Mouse (Mus musculus): ENCODE measurements around the gene Nob1. TPM values are rescaled to one million over a fixed set of nuclear protein-coding genes. Genes with fewer than 3 reads are reported as not detected.

The Nob1 gene
- polyA plus RNA-seq, 1 experiment from 2014 or later: 102 TPM

DNA sequence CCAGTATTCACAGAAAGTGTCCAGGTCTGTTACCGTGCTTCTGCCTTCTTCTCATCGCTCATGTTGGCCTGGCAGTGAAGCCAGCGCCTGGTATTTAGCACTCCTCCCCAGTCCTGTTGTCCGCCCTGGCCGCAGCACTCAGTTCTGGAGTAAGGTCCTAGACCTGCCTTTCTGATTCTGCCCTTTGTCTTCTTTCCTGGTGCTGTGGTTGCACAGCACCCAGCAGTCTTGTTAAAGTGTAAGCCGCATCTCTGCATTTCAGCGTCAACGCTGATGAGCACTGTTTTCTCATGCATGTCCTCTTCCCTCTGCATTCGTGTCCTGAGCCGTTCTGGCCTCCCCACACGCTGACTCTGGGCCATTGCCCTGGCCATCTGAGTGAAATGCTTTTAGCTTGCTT, 28.5 kb upstream of the Nob1 start:
- no peak overlapping the region for H3K4me3 ChIP-seq (replicated peaks)
- no peak overlapping the region for H3K27ac ChIP-seq
- WGBS: 94% methylated on average over 11 of the region's 11 CpGs
- no peak overlapping the region for H3K9ac ChIP-seq (replicated peaks)
- no peaks in the 10 kb centered on the region for H3K27me3 ChIP-seq
- no peaks in the 10 kb centered on the region for H3K9me3 ChIP-seq
- peaks cover 24% of the 10 kb centered on the region for H3K4me1 ChIP-seq (replicated peaks)
- no peak for ATAC-seq (ENCODE audit: insufficient number of reproducible peaks, insufficient read depth, low FRiP score, low TSS enrichment, low read depth)
- peaks cover 28% of the 10 kb centered on the region for H3K36me3 ChIP-seq
- H3K4me2 ChIP-seq: no peak overlapping the region

DNA sequence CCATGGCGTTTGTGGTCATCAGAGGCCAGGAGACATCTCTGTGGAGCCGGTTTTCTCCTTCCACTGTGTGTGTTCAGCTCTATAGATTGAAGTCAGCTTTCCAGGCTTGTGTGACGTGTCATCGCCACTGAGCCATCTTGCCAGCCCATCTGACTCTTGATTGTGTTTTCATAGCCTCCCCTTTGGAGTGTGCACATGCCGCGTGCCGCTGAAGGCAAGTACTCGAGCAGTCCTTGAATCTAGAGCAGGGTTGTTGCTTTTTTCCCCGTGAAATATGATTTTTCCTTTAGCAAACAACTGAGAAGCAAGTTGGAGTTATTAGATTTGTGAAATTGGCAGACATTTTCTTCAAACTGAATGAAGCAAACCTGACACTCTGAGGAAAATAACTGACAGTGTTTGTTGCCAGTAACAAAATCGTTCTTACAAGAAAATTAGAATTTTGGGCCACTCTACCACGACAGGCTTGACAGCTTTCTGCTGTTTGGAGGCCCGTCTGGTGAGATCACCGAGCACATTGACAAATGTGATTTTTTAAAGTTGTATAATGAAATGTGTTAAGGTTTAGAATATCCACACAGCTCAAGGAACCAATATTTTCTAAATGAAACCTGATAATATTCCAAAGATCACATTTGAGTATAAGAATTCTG, 26.7 kb upstream of the Nob1 start:
- Histone ChIP-seq H3K27ac (no peak overlapping the region), H3K4me2 (no peak overlapping the region), H3K27me3 (no peaks in the 10 kb centered on the region), H3K9ac (replicated peaks) (no peak overlapping the region), H3K36me3 (peaks cover 17% of the 10 kb centered on the region), H3K4me3 (replicated peaks) (no peak overlapping the region), H3K9me3 (no peaks in the 10 kb centered on the region), H3K4me1 (replicated peaks) (peaks cover 25% of the 10 kb centered on the region)
- ATAC-seq (ENCODE audit: insufficient number of reproducible peaks, insufficient read depth, low FRiP score, low TSS enrichment, low read depth): no peak
- 91% methylated on average over 13 of the region's 13 CpGs for WGBS

DNA sequence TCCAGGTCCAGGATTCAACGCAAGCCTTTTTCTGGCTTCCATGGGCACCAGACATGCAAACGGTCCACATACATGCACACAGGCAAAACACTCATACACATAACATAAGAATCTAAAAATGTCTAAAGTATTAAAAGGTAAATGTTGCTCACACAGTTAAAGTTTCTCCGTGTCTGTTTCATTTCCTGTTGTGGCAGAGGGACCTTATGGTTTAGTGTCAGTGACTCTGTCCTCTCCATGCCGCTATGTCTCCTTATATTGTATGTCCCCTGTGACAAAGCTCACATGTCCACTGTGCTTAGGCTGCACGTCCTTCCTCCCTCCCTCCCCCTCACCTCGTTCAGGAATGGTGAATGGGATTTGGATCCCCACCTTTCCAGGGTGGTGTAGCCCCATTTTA, 24.8 kb upstream of the Nob1 start:
- no peaks in the 10 kb centered on the region for H3K9me3 ChIP-seq
- H3K4me1 ChIP-seq (replicated peaks): peaks cover 17% of the 10 kb centered on the region
- no peak overlapping the region for H3K4me3 ChIP-seq (replicated peaks)
- WGBS: 80% methylated on average over 6 of the region's 6 CpGs
- no peak overlapping the region for H3K9ac ChIP-seq (replicated peaks)
- no peaks in the 10 kb centered on the region for H3K27me3 ChIP-seq
- H3K4me2 ChIP-seq: no peak overlapping the region
- peaks cover 17% of the 10 kb centered on the region for H3K36me3 ChIP-seq
- no peak for ATAC-seq (ENCODE audit: insufficient number of reproducible peaks, insufficient read depth, low FRiP score, low TSS enrichment, low read depth)
- H3K27ac ChIP-seq: no peak overlapping the region

DNA sequence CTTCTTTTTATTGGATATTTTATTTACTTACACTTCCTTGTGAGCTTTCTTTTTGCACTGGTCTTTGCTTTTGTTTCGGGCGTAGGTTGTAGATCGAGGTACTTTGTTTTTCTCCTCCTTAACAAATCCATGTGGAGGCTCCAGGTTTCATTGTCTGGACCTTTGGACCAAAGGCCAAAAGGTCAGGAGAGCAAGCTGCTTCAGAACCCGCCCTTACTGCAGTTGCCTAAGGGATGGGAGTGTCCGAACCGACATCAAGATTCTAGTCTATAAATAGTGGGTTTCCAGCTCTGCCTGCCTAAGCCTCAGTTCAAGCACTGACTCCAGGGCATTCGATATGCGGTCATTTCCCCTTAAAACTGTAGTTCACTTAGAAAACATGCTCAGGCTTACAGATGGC, 24.3 kb upstream of the Nob1 start:
- WGBS: 54% methylated on average over 8 of the region's 8 CpGs
- Histone ChIP-seq H3K36me3 (peaks cover 17% of the 10 kb centered on the region), H3K4me1 (replicated peaks) (peaks cover 17% of the 10 kb centered on the region), H3K4me2 (no peak overlapping the region), H3K9ac (replicated peaks) (no peak overlapping the region), H3K27me3 (no peaks in the 10 kb centered on the region), H3K9me3 (no peaks in the 10 kb centered on the region), H3K27ac (no peak overlapping the region), H3K4me3 (replicated peaks) (no peak overlapping the region)
- no peak for ATAC-seq (ENCODE audit: insufficient number of reproducible peaks, insufficient read depth, low FRiP score, low TSS enrichment, low read depth)

DNA sequence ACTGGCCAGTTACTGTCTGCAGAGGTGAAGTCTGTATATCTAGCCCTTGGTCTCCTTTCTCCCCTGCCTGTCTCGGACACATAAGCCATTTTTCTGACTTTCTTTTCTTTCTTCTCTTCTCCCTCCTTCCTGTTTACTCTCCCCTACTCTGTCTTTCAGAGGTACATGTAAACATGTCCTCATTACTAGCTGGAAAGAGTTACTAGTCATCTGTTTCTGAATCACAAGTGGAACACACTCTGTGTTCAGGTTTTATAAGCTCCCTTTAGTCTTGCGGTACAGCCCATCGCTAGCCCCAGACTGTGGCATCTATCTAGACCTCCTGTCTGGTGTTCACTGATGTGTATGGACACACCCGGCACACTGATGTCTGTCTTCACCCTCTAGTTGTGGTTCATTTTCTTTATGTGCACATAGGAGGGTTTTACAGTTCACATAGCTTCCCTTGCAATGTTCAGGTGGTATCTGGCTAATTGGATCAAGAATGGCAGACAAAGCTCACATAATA, 23.6 kb upstream of the Nob1 start:
- H3K27me3 ChIP-seq: no peaks in the 10 kb centered on the region
- H3K36me3 ChIP-seq: peaks cover 12% of the 10 kb centered on the region
- WGBS: 78% methylated on average over 4 of the region's 4 CpGs
- no peak for ATAC-seq (ENCODE audit: insufficient number of reproducible peaks, insufficient read depth, low FRiP score, low TSS enrichment, low read depth)
- no peak overlapping the region for H3K4me2 ChIP-seq
- peaks cover 17% of the 10 kb centered on the region for H3K4me1 ChIP-seq (replicated peaks)
- no peak overlapping the region for H3K9ac ChIP-seq (replicated peaks)
- no peaks in the 10 kb centered on the region for H3K9me3 ChIP-seq
- peak overlapping the region; percentile 25; the same call in 1 of the 2 replicates for H3K27ac ChIP-seq
- H3K4me3 ChIP-seq (replicated peaks): no peak overlapping the region

DNA sequence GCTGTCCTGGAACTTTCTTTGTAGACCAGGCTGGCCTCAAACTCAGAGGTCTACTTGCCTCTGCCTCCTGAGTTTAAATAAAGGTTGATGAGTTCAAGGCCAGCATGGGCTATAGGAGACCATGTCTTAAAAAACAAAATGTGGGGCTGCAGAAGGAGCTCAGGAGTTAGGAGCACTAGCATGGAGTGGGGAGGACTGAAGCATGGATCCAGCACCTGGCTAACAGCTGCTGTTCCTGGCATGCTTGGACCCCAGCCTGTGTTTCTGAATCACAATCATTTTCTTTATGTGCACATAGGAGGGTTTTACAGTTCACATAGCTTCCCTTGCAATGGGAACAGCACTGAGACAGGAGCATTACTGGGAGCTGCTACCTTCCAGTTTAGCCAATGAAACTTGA, 22.9 kb upstream of the Nob1 start:
- H3K4me1 ChIP-seq (replicated peaks): peaks cover 17% of the 10 kb centered on the region
- peak overlapping the region; percentile 30; the same call in 1 of the 2 replicates for H3K27ac ChIP-seq
- no peak overlapping the region for H3K4me3 ChIP-seq (replicated peaks)
- no peak for ATAC-seq (ENCODE audit: insufficient number of reproducible peaks, insufficient read depth, low FRiP score, low TSS enrichment, low read depth)
- H3K4me2 ChIP-seq: no peak overlapping the region
- H3K9me3 ChIP-seq: no peaks in the 10 kb centered on the region
- no peak overlapping the region for H3K9ac ChIP-seq (replicated peaks)
- no peaks in the 10 kb centered on the region for H3K27me3 ChIP-seq
- peaks cover 5% of the 10 kb centered on the region for H3K36me3 ChIP-seq

DNA sequence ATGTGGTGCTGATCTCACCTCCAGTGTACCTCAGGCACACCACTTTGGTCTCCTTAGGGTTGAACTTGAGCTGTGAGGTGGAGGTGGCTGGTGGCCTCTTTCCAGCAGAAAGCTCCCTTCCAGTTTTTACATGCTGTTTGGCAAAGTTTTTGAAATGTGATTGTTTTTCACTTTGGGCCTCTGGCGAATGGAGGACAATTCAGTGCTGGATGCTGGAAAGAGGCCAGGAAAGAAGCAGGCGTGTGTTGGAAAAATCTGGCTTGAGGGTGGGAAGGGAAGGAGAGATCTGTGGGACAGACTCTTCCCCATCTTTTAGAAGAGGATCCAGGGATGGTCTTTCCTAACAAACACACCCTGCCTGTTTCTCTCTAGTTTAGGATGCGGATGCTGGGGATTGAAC, 19.8 kb upstream of the Nob1 start:
- WGBS: 92% methylated on average over 3 of the region's 3 CpGs
- Histone ChIP-seq H3K27me3 (no peaks in the 10 kb centered on the region), H3K9ac (replicated peaks) (no peak overlapping the region), H3K4me1 (replicated peaks) (peaks cover 17% of the 10 kb centered on the region), H3K36me3 (peaks cover 6% of the 10 kb centered on the region; the same call in 1 of the 2 replicates), H3K27ac (no peak overlapping the region), H3K4me3 (replicated peaks) (no peak overlapping the region), H3K9me3 (no peaks in the 10 kb centered on the region), H3K4me2 (no peak overlapping the region)
- ATAC-seq (ENCODE audit: insufficient number of reproducible peaks, insufficient read depth, low FRiP score, low TSS enrichment, low read depth): no peak

DNA sequence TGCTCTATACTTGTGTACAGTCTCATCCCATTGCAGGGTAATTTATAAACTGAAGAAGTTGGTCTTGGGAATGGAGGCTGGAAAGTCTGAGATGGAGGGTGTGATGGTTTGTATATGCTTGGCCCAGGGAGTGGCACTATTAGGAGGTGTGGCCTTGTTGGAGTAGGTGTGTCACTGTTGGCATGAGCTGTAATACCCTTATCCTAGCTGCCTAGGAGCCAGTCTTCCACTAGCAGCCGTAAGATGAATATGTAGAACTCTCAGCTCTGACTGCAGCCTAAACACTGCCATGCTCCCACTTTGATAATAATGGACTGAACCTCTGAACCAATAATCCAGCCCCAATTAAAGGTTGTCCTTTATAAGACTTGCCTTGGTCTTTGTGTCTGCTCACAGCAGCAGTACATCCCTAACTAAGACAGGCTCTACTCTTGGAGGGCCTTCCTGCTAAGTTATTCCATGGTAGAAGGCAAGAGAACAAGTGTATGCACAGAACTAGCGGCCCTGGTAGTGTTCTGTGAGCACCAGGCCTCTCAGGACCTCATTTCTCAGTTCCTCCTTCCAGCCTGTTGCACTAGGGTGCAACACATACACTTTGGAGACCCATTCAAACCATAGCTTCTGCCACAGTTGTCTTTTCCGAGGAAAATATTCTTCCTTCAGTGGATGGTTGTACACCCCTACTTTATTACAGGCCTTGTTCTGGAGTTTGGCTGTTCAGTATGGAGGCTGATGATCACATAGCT, 15.2 kb upstream of the Nob1 start:
- Histone ChIP-seq H3K9ac (replicated peaks) (no peak overlapping the region), H3K27ac (no peak overlapping the region), H3K4me3 (replicated peaks) (no peak overlapping the region), H3K27me3 (no peaks in the 10 kb centered on the region), H3K9me3 (no peaks in the 10 kb centered on the region), H3K4me2 (no peak overlapping the region), H3K36me3 (peaks cover 6% of the 10 kb centered on the region; the same call in 1 of the 2 replicates), H3K4me1 (replicated peaks) (peaks cover 15% of the 10 kb centered on the region)
- ATAC-seq (ENCODE audit: insufficient number of reproducible peaks, insufficient read depth, low FRiP score, low TSS enrichment, low read depth): no peak
- 96% methylated on average over 3 of the region's 3 CpGs for WGBS

DNA sequence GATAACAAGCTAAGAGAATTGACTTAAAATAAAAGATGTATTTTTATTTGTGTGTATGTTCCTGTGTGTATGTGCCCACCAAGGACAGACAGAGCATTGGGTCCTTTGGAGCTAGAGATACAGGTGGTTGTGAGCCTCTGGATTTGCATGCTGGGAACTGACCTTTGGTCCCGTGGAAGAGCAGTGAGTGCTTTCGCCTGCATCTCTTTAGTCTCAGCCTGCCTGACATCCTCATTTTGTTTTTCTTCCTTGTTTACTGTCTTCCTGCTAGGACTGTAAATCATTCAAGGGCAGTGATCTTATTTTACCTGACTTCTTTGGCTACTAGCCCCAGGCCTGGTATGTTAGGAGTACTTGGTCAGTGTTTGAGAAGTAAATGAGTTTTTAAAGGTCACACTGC, 12.9 kb upstream of the Nob1 start:
- Histone ChIP-seq H3K4me3 (replicated peaks) (no peak overlapping the region; the same call in 1 of the 2 replicates), H3K27me3 (no peaks in the 10 kb centered on the region), H3K4me2 (peak overlapping the region; percentile 59; the same call in 1 of the 2 replicates), H3K9me3 (no peaks in the 10 kb centered on the region), H3K9ac (replicated peaks) (no peak overlapping the region), H3K27ac (no peak overlapping the region), H3K36me3 (peaks cover 6% of the 10 kb centered on the region; the same call in 1 of the 2 replicates), H3K4me1 (replicated peaks) (peaks cover 15% of the 10 kb centered on the region)
- 71% methylated on average over 2 of the region's 2 CpGs for WGBS
- no peak for ATAC-seq (ENCODE audit: insufficient number of reproducible peaks, insufficient read depth, low FRiP score, low TSS enrichment, low read depth)

DNA sequence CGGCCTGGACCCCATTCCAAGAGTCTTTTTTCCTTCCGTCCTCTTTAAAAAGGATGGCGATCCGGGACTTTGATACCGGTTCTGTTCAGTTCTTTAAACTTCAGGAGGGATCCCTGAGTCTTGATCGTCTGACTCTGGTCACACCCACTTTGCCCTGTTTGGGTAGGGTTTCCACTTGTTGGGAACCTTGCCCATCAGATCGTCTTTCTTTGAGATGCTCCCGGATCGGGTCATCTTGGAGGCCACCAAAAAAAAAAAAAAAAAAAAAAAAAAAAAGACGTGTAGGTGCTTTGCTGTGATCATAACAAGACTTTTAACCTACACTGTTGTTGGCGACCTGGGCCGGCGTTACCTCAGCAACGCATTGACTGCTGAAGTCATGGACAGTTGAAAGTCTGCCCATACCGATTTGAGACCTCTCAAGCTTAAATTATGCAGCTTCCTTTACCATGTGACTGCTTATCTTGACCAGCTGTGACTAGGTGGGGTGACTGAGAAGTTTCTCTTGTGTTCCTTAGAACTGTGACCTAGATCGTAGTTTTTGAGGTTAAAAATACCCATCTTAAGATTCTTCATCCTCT, 12.1 kb upstream of the Nob1 start:
- Histone ChIP-seq H3K27me3 (no peaks in the 10 kb centered on the region), H3K36me3 (peaks cover under 1% of the 10 kb centered on the region; the same call in 1 of the 2 replicates), H3K27ac (peak overlapping the region; percentile 87), H3K4me3 (replicated peaks) (peak overlapping the region; percentile 85), H3K4me2 (peak overlapping the region; percentile 59), H3K9ac (replicated peaks) (peak overlapping the region; percentile 86), H3K9me3 (no peaks in the 10 kb centered on the region), H3K4me1 (replicated peaks) (peaks cover 15% of the 10 kb centered on the region)
- ATAC-seq (ENCODE audit: insufficient number of reproducible peaks, insufficient read depth, low FRiP score, low TSS enrichment, low read depth): 0 out of 2 replicates have a peak, but pooled peaks have one; percentile 15
- 10% methylated on average over 16 of the region's 16 CpGs for WGBS
